Mouse (Mus musculus) mouse trophoblast stem cell (cell line): ENCODE measurements around the gene Tsen2.

Experiments
- in situ Hi-C, 2 experiments: fragments of 300-500 bp; cut with MseI, MboI; formaldehyde crosslinking; loops; 2 replicates in 1 of 2; 3 replicates in 1 of 2; pipeline ENCODE4 v1.15.1; 2025

The Tsen2 gene

GRCm38 (mm10) chr6:115538645-115539429 is 5.6 kb upstream of the Tsen2 start:
- in situ Hi-C loops = loop anchor here (10.0 kb wide), 2 partner anchors 294 to 314 kb away; partner anchors contain the start of gene Gm17482 (in 1 of the 2)

DNA sequence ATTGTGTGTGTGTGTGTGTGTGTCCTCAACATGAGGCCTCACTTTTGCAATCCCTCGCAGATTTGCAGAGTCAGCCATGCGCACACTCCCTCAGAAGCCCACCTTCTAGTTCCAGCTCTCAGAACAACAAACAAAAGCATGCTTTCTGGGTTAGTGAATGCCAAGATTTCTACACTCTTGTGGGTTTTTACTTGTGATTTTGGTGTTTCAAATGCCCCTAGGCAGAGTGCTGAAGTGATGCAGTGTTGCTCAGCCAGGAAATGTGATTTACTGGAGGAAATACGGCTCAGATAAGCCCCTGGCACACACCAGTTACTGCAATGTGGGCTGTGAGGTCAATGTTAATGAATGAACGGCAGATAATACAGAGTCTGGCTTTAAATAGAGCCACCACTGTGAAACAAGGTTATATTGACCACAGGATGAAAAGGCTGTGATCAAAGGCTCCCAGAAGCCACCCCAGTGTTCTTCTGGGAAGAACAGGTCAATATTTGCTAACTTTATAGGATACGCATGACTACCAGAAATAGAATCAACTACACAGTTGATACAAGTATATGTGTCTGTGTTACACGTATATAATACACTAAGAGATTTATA is 2.7 kb upstream of the Tsen2 start:
- in situ Hi-C loops = no loop called here

GRCm38 (mm10) chr6:115542341-115542740 is 2.1 kb upstream of the Tsen2 start:
- in situ Hi-C loops = no loop called here

DNA sequence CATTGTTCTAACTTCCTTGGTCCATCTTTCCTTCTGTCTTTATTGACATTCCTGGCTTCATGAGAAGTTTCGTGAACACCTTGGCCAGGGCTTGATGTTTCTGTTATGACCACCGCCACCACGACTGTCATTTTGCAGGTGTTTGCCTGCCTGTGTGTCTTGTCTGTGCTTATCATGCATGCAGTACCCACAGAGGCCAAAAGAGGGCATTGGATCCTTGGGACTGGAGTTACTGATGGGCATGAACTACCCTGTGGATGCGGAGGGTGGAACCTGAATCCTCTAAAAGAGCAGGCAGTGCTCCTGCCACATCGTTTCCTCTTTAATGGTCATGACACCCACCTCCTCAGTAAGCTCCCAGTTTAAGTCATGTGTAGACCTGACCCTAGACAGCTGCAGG is 1.8 kb downstream of the Tsen2 start:
- in situ Hi-C loops = no loop called here

- in situ Hi-C loops = no loop called here
Measured at GRCm38 (mm10) chr6:115555485-115555884, 11.0 kb downstream of the Tsen2 start.

DNA sequence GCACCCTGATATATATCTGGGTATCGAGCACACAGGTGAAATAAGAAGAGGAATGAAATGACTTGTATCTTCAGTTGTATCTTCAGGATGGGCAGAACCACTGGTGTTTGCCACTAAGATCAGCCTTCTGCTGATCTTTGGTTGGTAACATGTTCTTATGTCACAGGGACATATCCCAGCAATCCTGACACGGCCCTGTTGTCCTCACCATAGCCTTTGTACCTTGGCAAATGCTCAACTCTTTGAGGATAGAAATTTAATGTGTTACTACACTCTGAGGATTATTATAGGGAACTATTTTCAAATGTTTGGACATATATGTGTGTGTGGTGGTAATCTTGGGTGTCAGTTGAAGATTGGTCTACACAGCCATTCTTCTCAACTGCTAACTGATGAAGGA is 13.7 kb downstream of the Tsen2 start:
- in situ Hi-C loops = no loop called here

DNA sequence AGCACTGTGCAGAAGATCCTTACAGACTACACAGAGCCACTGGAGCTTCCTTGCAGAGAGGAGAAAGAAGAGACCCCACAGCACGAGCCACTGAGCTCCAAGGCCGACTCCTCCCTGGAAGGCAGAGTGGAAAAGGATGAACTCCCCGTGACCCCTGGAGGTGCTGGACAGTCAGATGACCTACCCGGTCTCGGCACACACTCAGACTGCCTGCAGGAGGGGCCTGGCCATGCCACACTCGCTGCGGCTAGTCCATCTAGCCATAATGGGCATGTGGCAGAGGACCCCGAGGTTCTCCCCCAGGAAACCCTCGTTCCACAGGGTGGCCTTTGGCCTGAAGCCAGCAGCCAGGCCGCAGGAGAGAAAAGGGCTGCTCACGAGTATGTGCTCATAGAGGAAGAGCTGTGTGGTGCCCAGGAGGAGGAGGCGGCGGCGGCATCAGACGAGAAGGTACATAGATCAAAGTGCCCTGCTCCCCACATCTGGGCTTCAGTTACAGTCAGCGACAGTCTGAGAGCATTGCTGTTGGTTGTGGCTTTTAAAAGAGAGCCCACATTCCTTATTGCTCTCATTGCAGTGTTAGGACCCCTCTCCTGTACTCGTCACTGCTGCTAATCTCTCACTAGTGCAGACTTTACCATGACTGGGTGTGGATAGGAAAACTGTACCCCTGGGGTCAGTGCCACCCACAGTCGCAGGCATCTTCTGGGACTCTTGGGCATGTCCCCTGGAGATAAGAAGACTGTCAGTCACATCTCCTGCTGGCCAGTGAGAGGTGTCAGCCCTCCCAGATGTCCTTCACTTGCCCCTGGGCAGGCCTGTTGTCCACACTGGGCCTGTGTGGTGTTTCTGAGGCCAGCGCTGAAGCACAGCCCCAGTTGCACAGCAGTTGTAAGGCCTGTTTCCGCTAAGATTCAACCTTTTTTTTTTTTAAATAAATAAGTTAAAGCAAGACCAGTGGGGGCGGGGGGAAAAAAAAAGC is 15.5 kb downstream of the Tsen2 start:
- in situ Hi-C loops = no loop called here

GRCm38 (mm10) chr6:115565479-115566045 is 21.1 kb downstream of the Tsen2 start:
- in situ Hi-C loops = no loop called here

GRCm38 (mm10) chr6:115574171-115574570 is 29.7 kb downstream of the Tsen2 start:
- in situ Hi-C loops = no loop called here

DNA sequence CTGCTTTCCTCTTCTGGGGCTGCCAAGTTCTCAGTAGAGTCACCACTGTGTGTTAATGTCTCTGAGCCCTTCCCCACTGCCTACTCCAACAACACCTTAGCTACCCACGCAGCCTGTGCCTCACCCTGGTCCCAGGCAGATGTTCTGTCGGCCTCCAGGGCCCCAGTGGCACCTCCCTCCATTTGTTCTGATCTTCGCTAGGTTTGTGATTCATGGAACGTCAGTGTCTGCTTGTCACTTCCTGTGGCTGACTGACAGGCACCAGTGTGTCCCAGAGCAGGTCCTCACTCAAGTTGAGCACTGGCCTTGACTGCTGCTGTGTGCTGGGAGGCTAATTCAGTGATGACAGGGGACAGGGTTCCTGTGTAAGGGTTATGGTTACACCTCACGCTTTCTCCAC is 32.9 kb downstream of the Tsen2 start:
- in situ Hi-C loops = no loop called here

GRCm38 (mm10) chr6:115577941-115578340 is 33.5 kb downstream of the Tsen2 start:
- in situ Hi-C loops = no loop called here

GRCm38 (mm10) chr6:115580810-115581209 is 36.3 kb downstream of the Tsen2 start:
- in situ Hi-C loops = no loop called here

DNA sequence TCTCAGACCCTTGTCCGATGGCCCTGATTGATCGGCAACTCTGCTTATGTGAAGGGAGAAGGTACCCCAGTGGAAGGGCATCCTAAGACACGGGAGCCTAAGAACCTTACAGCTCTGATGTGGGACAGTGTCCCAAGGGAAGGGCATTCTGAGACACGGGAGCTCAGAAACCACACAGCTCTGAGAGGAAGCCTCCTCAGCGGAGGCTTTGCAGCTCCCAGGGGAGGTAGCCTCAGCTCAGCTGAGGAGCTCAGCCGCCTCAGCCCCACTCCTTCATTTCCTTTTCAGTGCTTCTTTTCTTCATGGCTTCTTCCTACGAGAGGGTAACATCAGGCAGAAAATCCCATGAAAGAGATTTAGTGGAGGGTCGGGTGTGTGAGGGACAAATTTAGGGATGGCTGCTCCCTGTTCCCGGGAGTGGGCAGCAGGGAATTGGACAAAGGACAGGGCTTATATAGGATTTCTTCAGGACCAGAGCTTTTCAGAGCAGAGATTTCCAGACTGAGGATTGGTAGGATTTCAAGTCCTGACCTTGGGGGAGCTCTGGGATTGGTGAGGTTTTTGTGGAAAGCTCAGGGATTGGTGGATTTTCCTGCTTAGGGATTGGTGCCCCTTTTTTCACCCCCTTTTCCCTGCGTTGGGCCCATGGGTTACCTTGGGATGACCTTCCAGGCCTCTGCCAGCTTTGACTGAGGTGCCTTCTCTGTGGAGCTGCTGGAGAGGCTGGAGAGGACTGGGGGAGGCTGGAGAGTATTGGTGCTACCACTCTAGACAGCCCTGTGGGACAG is 38.1 kb downstream of the Tsen2 start:
- in situ Hi-C loops = no loop called here

DNA sequence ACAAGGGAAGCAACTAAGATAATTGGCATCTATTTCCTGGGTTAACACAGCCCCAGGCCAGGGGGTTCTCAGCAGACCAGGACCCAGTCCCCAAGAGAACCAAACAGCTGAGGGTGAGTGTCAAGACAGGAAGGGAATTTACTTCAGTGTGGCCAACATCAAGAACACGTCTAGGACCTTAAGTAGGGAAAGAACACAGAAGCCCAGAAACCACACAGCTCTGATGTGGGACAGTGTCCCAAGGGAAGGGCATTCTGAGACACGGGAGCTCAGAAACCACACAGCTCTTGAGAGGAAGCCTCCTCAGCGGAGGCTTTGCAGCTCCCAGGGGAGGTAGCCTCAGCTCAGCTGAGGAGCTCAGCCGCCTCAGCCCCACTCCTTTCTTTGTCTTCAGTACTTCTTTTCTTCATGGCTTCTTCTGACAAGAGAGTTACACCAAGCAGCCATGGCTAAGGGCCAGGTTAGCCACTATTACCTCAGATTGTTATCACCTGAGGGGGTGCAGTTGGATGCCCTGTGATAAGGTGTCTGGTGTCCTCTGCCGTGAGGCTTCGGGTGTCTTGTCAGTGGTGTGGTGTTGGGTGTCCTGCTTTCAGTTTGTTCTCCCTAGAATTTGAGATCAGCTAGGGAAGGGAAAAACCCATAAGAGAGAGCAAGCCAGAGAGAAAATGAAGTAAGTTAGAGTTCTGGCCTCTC is 39.1 kb downstream of the Tsen2 start:
- in situ Hi-C loops = no loop called here

GRCm38 (mm10) chr6:115584176-115584575 is 39.7 kb downstream of the Tsen2 start:
- in situ Hi-C loops = no loop called here

GRCm38 (mm10) chr6:115586321-115586720 is 41.9 kb downstream of the Tsen2 start:
- in situ Hi-C loops = no loop called here

DNA sequence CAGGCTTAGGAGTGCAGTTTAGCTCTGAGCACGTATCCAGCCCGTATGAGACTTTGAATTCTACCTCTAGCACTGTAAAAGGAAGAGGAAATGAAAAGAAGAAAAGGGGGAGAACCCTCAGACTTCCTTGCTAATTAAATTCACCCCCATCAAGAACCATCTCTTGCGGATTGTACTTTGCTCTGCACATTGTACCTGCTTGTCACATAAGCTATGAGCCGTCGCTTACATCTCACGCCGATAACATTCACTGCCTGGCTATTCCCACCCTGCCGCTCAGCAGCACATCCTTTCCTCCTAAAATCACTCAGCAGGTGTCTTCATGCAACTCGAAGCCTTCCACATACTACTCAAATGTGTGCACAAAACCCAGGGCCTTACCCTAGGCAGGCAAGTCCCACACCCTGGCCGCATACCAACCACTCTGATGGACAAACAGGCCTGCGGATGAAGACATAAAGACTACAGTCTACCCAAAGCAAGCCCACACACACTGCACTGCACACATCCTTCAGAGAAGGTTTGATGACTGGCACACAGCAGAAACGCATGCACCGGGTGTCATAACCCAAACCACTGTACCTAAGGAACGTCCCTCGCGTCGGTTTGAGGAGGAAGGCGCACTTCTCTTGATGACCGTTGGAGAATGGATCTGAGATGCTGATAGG is 47.4 kb downstream of the Tsen2 start:
- in situ Hi-C loops = no loop called here

DNA sequence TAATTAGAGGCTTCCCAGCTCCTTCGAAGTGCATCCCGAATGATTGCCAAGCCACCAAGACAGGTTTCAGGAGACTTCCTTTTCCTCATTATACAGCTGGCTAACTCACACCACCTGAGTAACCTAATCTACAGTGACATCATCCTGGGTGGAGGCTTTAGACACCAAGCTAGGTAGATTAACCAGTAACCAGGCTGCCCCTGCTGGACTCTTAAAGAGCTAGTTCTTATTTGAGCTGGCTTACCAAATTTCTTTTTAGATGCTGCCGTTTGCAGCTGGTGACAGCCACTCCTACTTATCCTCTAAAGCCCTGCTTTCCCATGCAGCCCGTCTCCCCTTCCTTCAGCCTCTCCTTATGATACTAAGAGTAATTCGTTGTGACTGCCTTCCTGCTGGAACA is 48.0 kb downstream of the Tsen2 start, which contains the start of gene Mkrn2os:
TSS of gene Mkrn2os (minus strand) at position 119 of the 400 bp plus-strand sequence.
- in situ Hi-C loops = no loop called here

- in situ Hi-C loops = no loop called here
Measured at GRCm38 (mm10) chr6:115593252-115593651, 48.8 kb downstream of the Tsen2 start.

DNA sequence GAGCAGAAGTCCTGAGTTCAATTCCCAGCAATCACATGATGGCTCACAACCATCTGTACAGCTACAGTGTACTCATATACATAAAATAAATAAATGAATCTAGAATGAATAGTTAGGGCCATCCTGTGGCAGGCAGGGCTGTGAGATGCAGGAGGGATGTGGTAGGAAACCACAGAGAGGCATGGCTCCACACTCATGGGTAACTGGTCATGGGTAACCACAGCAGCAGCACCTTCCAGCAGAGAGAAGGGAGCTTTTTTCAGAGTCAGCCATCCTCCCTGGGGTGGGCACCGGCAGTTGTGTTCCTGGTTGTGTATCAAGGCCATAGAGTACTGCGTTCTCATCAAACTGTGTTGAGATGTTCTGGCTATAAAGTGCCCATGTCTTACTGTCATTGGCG is 50.0 kb downstream of the Tsen2 start:
- in situ Hi-C loops = no loop called here
